Mouse (Mus musculus): ENCODE results near the gene Trim25. TPM values are rescaled to one million over a fixed set of nuclear protein-coding genes. Genes with fewer than 3 reads are reported as not detected.

Trim25 gene
- polyA plus RNA-seq, 1 experiment from 2014 or later = 14.9 TPM

GRCm38 (mm10) chr11:88958851-88959250 is 40.3 kb upstream of the Trim25 start:
- no peak for ATAC-seq (replicated peaks; ENCODE audit: insufficient number of reproducible peaks, low FRiP score, low TSS enrichment)
- Histone ChIP-seq H3K4me2 (no peak overlapping the region), H3K4me1 (ENCODE audit: control insufficient read depth, insufficient read depth, low read length) (no peaks in the 10 kb centered on the region), H3K27me3 (ENCODE audit: control insufficient read depth, insufficient read depth, low read length) (no peaks in the 10 kb centered on the region), H3K27ac (ENCODE audit: low read depth, low read length) (no peak overlapping the region), H3K4me3 (ENCODE audit: low read depth, low read length) (no peak overlapping the region), H3K36me3 (ENCODE audit: control insufficient read depth, insufficient read depth, low read length) (no peaks in the 10 kb centered on the region), H3K9me3 (replicated peaks; ENCODE audit: control insufficient read depth, low read length) (no peaks in the 10 kb centered on the region), H3K9ac (ENCODE audit: low read depth, low read length) (no peak overlapping the region)
- 70% methylated on average over 3 of the region's 3 CpGs for WGBS (ENCODE audit: insufficient replicate concordance)

- no peaks in the 10 kb centered on the region for H3K36me3 ChIP-seq (ENCODE audit: control insufficient read depth, insufficient read depth, low read length)
- H3K27ac ChIP-seq (ENCODE audit: low read depth, low read length) = no peak within 1 kb of the TSS
- 87% methylated on average over 2 of the region's 3 CpGs for WGBS (ENCODE audit: insufficient replicate concordance)
- H3K4me3 ChIP-seq (ENCODE audit: low read depth, low read length) = no peak within 1 kb of the TSS
- H3K27me3 ChIP-seq (ENCODE audit: control insufficient read depth, insufficient read depth, low read length) = no peaks in the 10 kb centered on the region
- H3K4me1 ChIP-seq (ENCODE audit: control insufficient read depth, insufficient read depth, low read length) = no peaks in the 10 kb centered on the region
- H3K4me2 ChIP-seq = no peak within 1 kb of the TSS
- ATAC-seq (replicated peaks; ENCODE audit: insufficient number of reproducible peaks, low FRiP score, low TSS enrichment) = no peak
- no peaks in the 10 kb centered on the region for H3K9me3 ChIP-seq (replicated peaks; ENCODE audit: control insufficient read depth, low read length)
- no peak within 1 kb of the TSS for H3K9ac ChIP-seq (ENCODE audit: low read depth, low read length)
Measured at GRCm38 (mm10) chr11:88966881-88967361, 32.3 kb upstream of the Trim25 start, which contains the start of gene Elobl. Elobl (minus strand) TSS chr11:88966931.

GRCm38 (mm10) chr11:88970202-88970732 is 28.9 kb upstream of the Trim25 start, which contains the start of gene Coil:
Coil (plus strand) TSS chr11:88970252.
- 28% methylated on average over 2 of the region's 2 CpGs for WGBS (ENCODE audit: insufficient replicate concordance)
- Histone ChIP-seq H3K27me3 (ENCODE audit: control insufficient read depth, insufficient read depth, low read length) (no peaks in the 10 kb centered on the region), H3K4me2 (no peak within 1 kb of the TSS), H3K4me3 (ENCODE audit: low read depth, low read length) (no peak within 1 kb of the TSS), H3K27ac (ENCODE audit: low read depth, low read length) (no peak within 1 kb of the TSS), H3K9me3 (replicated peaks; ENCODE audit: control insufficient read depth, low read length) (no peaks in the 10 kb centered on the region), H3K4me1 (ENCODE audit: control insufficient read depth, insufficient read depth, low read length) (peaks cover 5% of the 10 kb centered on the region; the same call in 1 of the 2 replicates), H3K9ac (ENCODE audit: low read depth, low read length) (no peak within 1 kb of the TSS), H3K36me3 (ENCODE audit: control insufficient read depth, insufficient read depth, low read length) (no peaks in the 10 kb centered on the region)
- ATAC-seq (replicated peaks; ENCODE audit: insufficient number of reproducible peaks, low FRiP score, low TSS enrichment) = no peak; the same call in 1 of the 2 replicates

- H3K36me3 ChIP-seq (ENCODE audit: control insufficient read depth, insufficient read depth, low read length) = no peaks in the 10 kb centered on the region
- H3K4me2 ChIP-seq = peak overlapping the region; percentile 81
- H3K4me3 ChIP-seq (ENCODE audit: low read depth, low read length) = peak overlapping the region; percentile 75
- peak overlapping the region; percentile 84 for H3K9ac ChIP-seq (ENCODE audit: low read depth, low read length)
- no peaks in the 10 kb centered on the region for H3K27me3 ChIP-seq (ENCODE audit: control insufficient read depth, insufficient read depth, low read length)
- no peaks in the 10 kb centered on the region for H3K9me3 ChIP-seq (replicated peaks; ENCODE audit: control insufficient read depth, low read length)
- H3K4me1 ChIP-seq (ENCODE audit: control insufficient read depth, insufficient read depth, low read length) = peaks cover 5% of the 10 kb centered on the region; the same call in 1 of the 2 replicates
- WGBS (ENCODE audit: insufficient replicate concordance) = 1% methylated on average over 62 of the region's 62 CpGs
- peak overlapping the region; percentile 62 for H3K27ac ChIP-seq (ENCODE audit: low read depth, low read length)
- peak; percentile 44; the same call in 1 of the 2 replicates for ATAC-seq (replicated peaks; ENCODE audit: insufficient number of reproducible peaks, low FRiP score, low TSS enrichment)
Measured at GRCm38 (mm10) chr11:88973776-88974701, 25.1 kb upstream of the Trim25 start.

GRCm38 (mm10) chr11:88976320-88976719 is 22.9 kb upstream of the Trim25 start:
- no peak overlapping the region for H3K27ac ChIP-seq (ENCODE audit: low read depth, low read length)
- peaks cover 5% of the 10 kb centered on the region; the same call in 1 of the 2 replicates for H3K4me1 ChIP-seq (ENCODE audit: control insufficient read depth, insufficient read depth, low read length)
- H3K4me2 ChIP-seq = no peak overlapping the region
- no peak overlapping the region for H3K4me3 ChIP-seq (ENCODE audit: low read depth, low read length)
- H3K36me3 ChIP-seq (ENCODE audit: control insufficient read depth, insufficient read depth, low read length) = no peaks in the 10 kb centered on the region
- ATAC-seq (replicated peaks; ENCODE audit: insufficient number of reproducible peaks, low FRiP score, low TSS enrichment) = no peak
- WGBS (ENCODE audit: insufficient replicate concordance) = 84% methylated on average over 2 of the region's 2 CpGs
- no peaks in the 10 kb centered on the region for H3K9me3 ChIP-seq (replicated peaks; ENCODE audit: control insufficient read depth, low read length)
- no peak overlapping the region for H3K9ac ChIP-seq (ENCODE audit: low read depth, low read length)
- H3K27me3 ChIP-seq (ENCODE audit: control insufficient read depth, insufficient read depth, low read length) = no peaks in the 10 kb centered on the region

GRCm38 (mm10) chr11:88977188-88977587 is 22.0 kb upstream of the Trim25 start:
- Histone ChIP-seq H3K27ac (ENCODE audit: low read depth, low read length) (no peak overlapping the region), H3K36me3 (ENCODE audit: control insufficient read depth, insufficient read depth, low read length) (no peaks in the 10 kb centered on the region), H3K4me1 (ENCODE audit: control insufficient read depth, insufficient read depth, low read length) (peaks cover 5% of the 10 kb centered on the region; the same call in 1 of the 2 replicates), H3K27me3 (ENCODE audit: control insufficient read depth, insufficient read depth, low read length) (no peaks in the 10 kb centered on the region), H3K9me3 (replicated peaks; ENCODE audit: control insufficient read depth, low read length) (no peaks in the 10 kb centered on the region), H3K9ac (ENCODE audit: low read depth, low read length) (no peak overlapping the region), H3K4me3 (ENCODE audit: low read depth, low read length) (no peak overlapping the region), H3K4me2 (no peak overlapping the region)
- 87% methylated on average over 5 of the region's 5 CpGs for WGBS (ENCODE audit: insufficient replicate concordance)
- ATAC-seq (replicated peaks; ENCODE audit: insufficient number of reproducible peaks, low FRiP score, low TSS enrichment) = no peak

- Histone ChIP-seq H3K9ac (ENCODE audit: low read depth, low read length) (no peak overlapping the region; the same call in 1 of the 2 replicates), H3K27me3 (ENCODE audit: control insufficient read depth, insufficient read depth, low read length) (no peaks in the 10 kb centered on the region), H3K4me2 (no peak overlapping the region), H3K4me3 (ENCODE audit: low read depth, low read length) (no peak overlapping the region), H3K9me3 (replicated peaks; ENCODE audit: control insufficient read depth, low read length) (no peaks in the 10 kb centered on the region), H3K36me3 (ENCODE audit: control insufficient read depth, insufficient read depth, low read length) (no peaks in the 10 kb centered on the region; the same call in 1 of the 2 replicates), H3K27ac (ENCODE audit: low read depth, low read length) (no peak overlapping the region), H3K4me1 (ENCODE audit: control insufficient read depth, insufficient read depth, low read length) (no peaks in the 10 kb centered on the region)
- 84% methylated on average over 8 of the region's 8 CpGs for WGBS (ENCODE audit: insufficient replicate concordance)
- ATAC-seq (replicated peaks; ENCODE audit: insufficient number of reproducible peaks, low FRiP score, low TSS enrichment) = no peak
Measured at GRCm38 (mm10) chr11:88981337-88981736, 17.8 kb upstream of the Trim25 start.

GRCm38 (mm10) chr11:88986616-88987015 is 12.6 kb upstream of the Trim25 start:
- no peak overlapping the region for H3K4me3 ChIP-seq (ENCODE audit: low read depth, low read length)
- no peaks in the 10 kb centered on the region; the same call in 1 of the 2 replicates for H3K36me3 ChIP-seq (ENCODE audit: control insufficient read depth, insufficient read depth, low read length)
- 82% methylated on average over 10 of the region's 10 CpGs for WGBS (ENCODE audit: insufficient replicate concordance)
- no peaks in the 10 kb centered on the region for H3K27me3 ChIP-seq (ENCODE audit: control insufficient read depth, insufficient read depth, low read length)
- no peaks in the 10 kb centered on the region for H3K4me1 ChIP-seq (ENCODE audit: control insufficient read depth, insufficient read depth, low read length)
- H3K9me3 ChIP-seq (replicated peaks; ENCODE audit: control insufficient read depth, low read length) = no peaks in the 10 kb centered on the region
- H3K9ac ChIP-seq (ENCODE audit: low read depth, low read length) = no peak overlapping the region
- no peak for ATAC-seq (replicated peaks; ENCODE audit: insufficient number of reproducible peaks, low FRiP score, low TSS enrichment)
- H3K4me2 ChIP-seq = no peak overlapping the region
- no peak overlapping the region for H3K27ac ChIP-seq (ENCODE audit: low read depth, low read length)
